Mouse (Mus musculus) limb, embryonic 11.5 days (tissue): ENCODE results near the gene Papss1. TPM values are rescaled to one million over a fixed set of nuclear protein-coding genes. Genes with fewer than 3 reads are reported as not detected.

Experiments
- ATAC-seq: fragments of 200-750 bp; cut with Nextera tagmentation; 2 replicates; pipeline ENCODE4 v1.8.0; 2017; ENCODE audit warnings: low read depth; ENCODE audit not compliant: insufficient number of reproducible peaks, low FRiP score, low TSS enrichment
- DNase-seq: peaks from one replicate; pipeline ENCODE4 v3.0.0-alpha.2; 2015; ENCODE audit warnings: low spot score
- H3K27ac ChIP-seq: fragments of 300-500 bp; sonication (generic); replicated peaks from 2 replicates; pipeline ENCODE4 v1.5.1; 2014; ENCODE audit warnings: low read depth, mild to moderate bottlenecking, low read length
- H3K27me3 ChIP-seq: fragments of 300-500 bp; sonication (generic); 2 replicates; pipeline ENCODE4 v1.6.1; 2014; ENCODE audit warnings: mild to moderate bottlenecking, low read length, mixed read lengths; ENCODE audit not compliant: control insufficient read depth, insufficient read depth
- H3K36me3 ChIP-seq: fragments of 300-500 bp; sonication (generic); 2 replicates; pipeline ENCODE4 v1.6.1; 2014; ENCODE audit warnings: mild to moderate bottlenecking, low read length, moderate library complexity, mixed read lengths; ENCODE audit not compliant: control insufficient read depth, insufficient read depth
- H3K4me1 ChIP-seq: fragments of 300-500 bp; sonication (generic); 2 replicates; pipeline ENCODE4 v1.6.1; 2014; ENCODE audit warnings: low read length, mixed read lengths; ENCODE audit not compliant: control insufficient read depth, insufficient read depth
- H3K4me2 ChIP-seq: fragments of 300-500 bp; sonication (generic); 2 replicates; pipeline ENCODE4 v1.6.1; 2014; ENCODE audit warnings: low read depth, mild to moderate bottlenecking, moderate library complexity; ENCODE audit not compliant: severe bottlenecking
- H3K4me3 ChIP-seq: fragments of 300-500 bp; sonication (generic); 2 replicates; pipeline ENCODE4 v1.5.1; 2014; ENCODE audit warnings: low read depth, low read length
- H3K9ac ChIP-seq: fragments of 300-500 bp; sonication (generic); 2 replicates; pipeline ENCODE4 v1.6.1; 2014; ENCODE audit warnings: mild to moderate bottlenecking, low read length
- H3K9me3 ChIP-seq: fragments of 300-500 bp; sonication (generic); 2 replicates; pipeline ENCODE4 v1.6.1; 2016; ENCODE audit warnings: low read length; ENCODE audit not compliant: control insufficient read depth
- WGBS: fragments of 180-500 bp; shearing (Covaris S2); extraction: QIAGEN DNeasy Blood & Tissue Kit; methylation state at CpG from one replicate; pipeline ENCODE4 v1.1.7; 2014; 5-methylcytosine and 5-hydroxymethylcytosine counted together
- polyA plus RNA-seq: library from polyadenylated mRNA; unstranded; fragments of >200 nt; fragmentation: Nextera tagmentation; extraction: Ambion mirVana; gene quantifications from 2 replicates; pipeline ENCODE4 v1.2.1, GENCODE M21; 2014

Papss1 gene
- 107 and 108 TPM in 2 replicates for polyA plus RNA-seq

DNA sequence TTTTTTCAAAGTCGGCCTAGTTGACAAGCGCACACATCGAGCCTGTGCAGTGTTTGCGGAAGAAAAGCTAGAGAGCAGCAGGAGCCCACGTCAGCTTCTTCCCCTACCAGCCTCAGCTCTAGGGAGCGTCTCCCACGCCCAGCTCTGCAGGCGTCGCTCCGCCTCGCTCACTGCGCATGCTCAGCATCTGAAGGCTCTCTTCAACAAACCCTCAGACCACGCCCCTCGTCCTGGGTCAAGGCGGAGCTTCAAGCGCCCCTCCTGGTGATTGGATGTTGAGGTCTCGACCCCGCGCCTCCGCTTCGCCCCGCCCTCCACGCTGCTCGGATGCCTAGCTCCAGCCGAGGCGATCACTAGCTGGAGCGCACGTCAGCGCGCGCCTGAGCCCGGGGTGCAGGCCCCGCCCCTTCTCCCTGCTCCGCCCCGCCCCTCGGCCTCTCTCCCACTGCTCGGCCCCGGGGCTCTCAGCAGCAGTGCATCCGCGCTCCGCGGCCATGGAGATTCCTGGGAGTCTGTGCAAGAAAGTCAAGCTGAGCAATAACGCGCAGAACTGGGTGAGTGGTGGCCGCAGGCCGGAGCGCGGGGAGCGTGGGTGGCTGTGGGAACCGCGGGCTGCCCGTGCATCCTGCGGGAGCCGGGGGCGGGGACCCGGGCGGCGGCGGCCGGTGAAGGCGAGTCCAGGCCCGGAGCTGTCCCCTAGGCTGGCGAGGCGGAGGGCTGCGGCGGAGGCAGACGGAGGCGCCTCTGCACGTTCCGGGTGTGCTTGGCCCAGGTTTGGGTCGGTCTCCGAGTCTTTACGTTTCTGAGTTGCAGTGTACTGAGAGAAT is at the start of gene Papss1:
Gene Papss1, plus strand, starts transcription at position 339 of the 827 bp plus-strand sequence.
- ATAC-seq (peak; percentile 99), DNase-seq (peak; percentile 100)
- H3K4me3 ChIP-seq, result peak within 1 kb of the TSS; percentile 78
- H3K27ac ChIP-seq, result peak within 1 kb of the TSS; percentile 94
- H3K36me3 ChIP-seq, result no peaks in the 10 kb centered on the region
- under 1% methylated on average over 72 of the region's 73 CpGs for WGBS
- H3K4me2 ChIP-seq, result peak within 1 kb of the TSS; percentile 55
- no peaks in the 10 kb centered on the region for H3K9me3 ChIP-seq
- H3K4me1 ChIP-seq, result peaks cover 10% of the 10 kb centered on the region; the same call in 1 of the 2 replicates
- H3K27me3 ChIP-seq, result no peaks in the 10 kb centered on the region
- peak within 1 kb of the TSS; percentile 92 for H3K9ac ChIP-seq

DNA sequence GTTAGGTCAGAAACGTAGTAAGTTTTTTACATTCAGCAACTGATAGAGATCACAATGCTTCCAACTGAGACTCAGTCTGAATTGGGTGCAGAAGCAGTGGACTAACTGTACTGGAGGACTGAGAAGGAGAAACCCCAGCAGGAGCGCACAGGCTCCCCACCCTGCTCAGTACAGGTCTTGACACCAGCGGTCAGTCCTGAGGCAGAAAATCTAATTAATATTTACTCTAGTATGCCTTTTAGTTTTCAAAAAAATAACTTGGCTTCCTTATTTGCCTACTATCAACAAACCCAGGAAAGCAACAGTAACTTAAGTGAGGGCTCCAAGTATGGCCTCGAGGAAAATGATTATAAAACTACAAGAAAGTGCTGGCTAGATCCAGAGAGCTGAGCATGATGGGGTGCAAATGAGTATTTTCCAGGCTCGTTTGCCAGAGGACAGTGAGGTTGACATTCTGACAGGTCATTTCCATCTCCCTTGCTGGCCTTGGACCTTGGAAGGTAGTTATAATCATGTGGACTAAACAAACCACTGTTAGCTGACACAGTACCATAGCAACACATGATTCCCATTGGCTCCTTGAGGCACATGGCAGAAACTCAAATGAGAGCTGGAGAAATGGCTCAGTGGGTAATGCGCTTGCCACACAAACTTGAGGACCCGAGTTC is 48.1 kb upstream of the Papss1 start:
- H3K9ac ChIP-seq, result no peak overlapping the region
- no peaks in the 10 kb centered on the region for H3K27me3 ChIP-seq
- no peak overlapping the region for H3K4me2 ChIP-seq
- no peak overlapping the region for H3K4me3 ChIP-seq
- no peaks in the 10 kb centered on the region for H3K4me1 ChIP-seq
- H3K36me3 ChIP-seq, result no peaks in the 10 kb centered on the region
- H3K9me3 ChIP-seq, result no peaks in the 10 kb centered on the region
- H3K27ac ChIP-seq, result no peak overlapping the region
- no peak for ATAC-seq
- WGBS, result 82% methylated on average over 7 of the region's 7 CpGs
- no peak for DNase-seq

DNA sequence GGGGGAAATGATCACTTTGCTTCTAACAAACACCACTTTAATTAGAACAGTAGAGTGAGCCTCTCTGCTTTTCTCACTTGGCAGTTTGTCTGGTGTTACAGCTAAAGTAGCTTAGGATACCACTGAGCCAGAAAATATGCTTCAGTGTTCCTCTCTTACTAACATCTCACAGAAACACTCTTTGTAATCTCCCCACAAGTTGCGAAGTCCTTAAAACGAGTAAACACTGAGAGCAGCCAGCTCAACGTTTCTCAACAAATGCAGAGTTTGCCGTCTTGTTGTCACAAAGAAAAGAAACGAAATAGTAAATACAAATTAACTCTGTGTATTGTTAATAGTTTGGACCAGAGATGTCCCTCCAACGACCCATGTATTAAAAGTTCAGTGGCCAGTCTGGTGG is 46.8 kb upstream of the Papss1 start:
- no peak for DNase-seq
- H3K36me3 ChIP-seq, result no peaks in the 10 kb centered on the region

DNA sequence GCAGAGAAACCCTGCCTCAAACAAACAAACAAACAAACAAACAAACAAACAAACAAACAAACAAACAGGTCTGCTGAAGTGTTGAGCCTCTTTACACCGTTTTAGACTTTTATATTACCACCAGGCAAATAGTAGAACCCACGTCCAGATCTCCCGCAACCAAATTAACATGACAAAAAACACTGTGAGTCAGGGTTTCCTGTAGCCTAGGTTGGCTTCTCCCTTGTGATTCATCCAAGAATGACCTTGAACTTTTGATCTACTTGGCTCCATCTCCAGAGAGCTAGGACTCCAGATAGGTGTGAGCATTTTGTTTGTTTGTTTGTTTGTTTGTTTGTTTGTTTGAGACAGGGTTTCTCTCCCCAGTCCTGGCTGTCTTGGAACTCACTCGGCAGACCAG is 43.4 kb upstream of the Papss1 start:
- H3K27ac ChIP-seq, result no peak overlapping the region
- H3K9me3 ChIP-seq, result no peaks in the 10 kb centered on the region
- no peak overlapping the region for H3K4me3 ChIP-seq
- DNase-seq (no peak), ATAC-seq (no peak)
- H3K36me3 ChIP-seq, result no peaks in the 10 kb centered on the region
- H3K4me2 ChIP-seq, result no peak overlapping the region
- H3K27me3 ChIP-seq, result no peaks in the 10 kb centered on the region
- 74% methylated on average over 4 of the region's 4 CpGs for WGBS
- no peaks in the 10 kb centered on the region for H3K4me1 ChIP-seq
- H3K9ac ChIP-seq, result no peak overlapping the region

More for the DNA sequence above, 46.8 kb upstream of the Papss1 start:
- Histone ChIP-seq H3K4me1 (no peaks in the 10 kb centered on the region), H3K4me2 (no peak overlapping the region), H3K9me3 (no peaks in the 10 kb centered on the region), H3K9ac (no peak overlapping the region), H3K27me3 (no peaks in the 10 kb centered on the region), H3K27ac (no peak overlapping the region), H3K4me3 (no peak overlapping the region)
- ATAC-seq, result no peak
- 83% methylated on average over 6 of the region's 6 CpGs for whole genome bisulfite sequencing

DNA sequence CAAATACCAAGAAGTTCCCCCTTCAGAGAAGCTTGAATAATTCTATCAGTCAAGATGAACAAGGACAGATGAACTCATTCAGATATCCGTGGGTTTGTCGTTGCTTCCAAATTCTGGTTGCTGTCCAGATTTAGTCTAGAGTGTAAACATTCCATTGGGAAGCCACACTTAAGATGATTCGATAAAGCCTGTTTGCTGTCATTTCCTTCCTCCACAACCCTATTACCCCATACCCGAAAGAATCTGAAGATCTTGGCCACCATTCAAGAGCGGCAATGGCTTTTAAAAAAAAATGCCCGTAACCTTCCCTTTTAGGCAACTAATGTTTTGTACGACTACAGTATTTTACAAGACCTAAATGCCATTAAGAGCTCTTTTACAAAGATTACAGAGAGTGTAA is 42.3 kb upstream of the Papss1 start:
- H3K36me3 ChIP-seq, result no peaks in the 10 kb centered on the region
- H3K9me3 ChIP-seq, result no peaks in the 10 kb centered on the region

DNA sequence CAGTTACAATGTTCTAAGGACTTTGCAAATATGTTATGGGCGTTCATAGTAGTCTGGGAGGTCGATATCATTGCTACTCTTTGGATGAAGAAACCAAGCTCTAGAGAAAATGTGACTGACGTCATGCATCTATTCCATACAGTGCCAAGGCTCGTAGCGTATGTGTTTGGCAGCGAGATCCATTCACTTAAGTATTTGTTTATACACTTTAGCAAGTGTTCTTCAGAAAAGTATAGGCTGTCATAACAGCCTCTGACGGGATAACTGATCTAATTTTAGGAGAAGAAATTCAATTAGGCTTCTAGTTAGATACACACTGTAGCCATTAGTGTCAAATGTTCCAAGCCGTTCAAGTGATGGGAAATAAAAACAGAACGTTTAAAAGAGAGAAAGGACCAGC is 40.8 kb upstream of the Papss1 start:
- Histone ChIP-seq H3K36me3 (no peaks in the 10 kb centered on the region), H3K9ac (no peak overlapping the region), H3K4me3 (no peak overlapping the region), H3K4me1 (no peaks in the 10 kb centered on the region), H3K27ac (no peak overlapping the region), H3K9me3 (no peaks in the 10 kb centered on the region), H3K4me2 (no peak overlapping the region), H3K27me3 (no peaks in the 10 kb centered on the region)
- 81% methylated on average over 9 of the region's 9 CpGs for WGBS
- DNase-seq, result no peak
- ATAC-seq, result no peak

More for the DNA sequence above, 42.3 kb upstream of the Papss1 start:
- Histone ChIP-seq H3K4me1 (no peaks in the 10 kb centered on the region), H3K27me3 (no peaks in the 10 kb centered on the region), H3K4me3 (no peak overlapping the region), H3K27ac (no peak overlapping the region), H3K4me2 (no peak overlapping the region), H3K9ac (no peak overlapping the region)
- no peak for DNase-seq
- ATAC-seq, result no peak
- 83% methylated on average over 7 of the region's 7 CpGs for WGBS

DNA sequence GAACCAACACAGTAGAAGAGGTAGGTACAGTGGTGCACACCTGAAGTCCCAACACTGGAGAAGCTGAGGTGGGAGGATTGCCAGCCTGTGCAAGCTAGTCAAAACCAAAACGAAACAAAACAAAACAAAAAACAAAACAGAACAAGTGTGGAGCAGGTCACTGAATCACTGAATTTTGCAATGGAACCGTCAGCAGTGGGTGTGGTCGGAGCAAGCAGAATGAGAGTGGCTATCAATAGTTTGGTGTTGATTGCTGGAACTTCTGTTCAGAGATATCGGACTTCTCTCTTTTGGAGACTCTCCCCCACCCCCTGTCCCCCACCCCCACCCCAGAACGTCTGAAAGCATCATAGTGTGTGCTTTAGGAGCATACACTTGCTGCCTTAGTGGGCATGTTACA is 40.4 kb upstream of the Papss1 start:
- Histone ChIP-seq H3K4me3 (no peak overlapping the region), H3K9ac (no peak overlapping the region)

DNA sequence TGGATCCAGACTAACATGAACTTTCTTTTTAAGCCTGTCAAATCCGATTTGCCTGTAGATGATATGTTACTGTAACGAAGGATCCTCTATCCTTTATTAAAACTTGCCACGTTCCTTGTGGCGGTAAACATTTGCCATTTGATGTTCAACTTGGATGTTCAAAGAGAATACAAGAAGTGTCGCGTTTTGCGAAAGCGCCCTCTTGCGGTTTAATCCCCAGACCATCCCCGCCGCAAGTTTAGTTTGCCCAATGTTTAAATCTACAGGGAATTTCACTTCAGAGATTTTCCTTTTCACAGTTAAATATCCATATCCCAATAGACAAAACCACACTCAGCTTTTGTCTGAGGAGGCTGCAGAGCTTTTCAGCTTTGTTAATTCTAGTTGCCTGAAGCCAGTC is 39.8 kb upstream of the Papss1 start:
- no peak overlapping the region for H3K4me3 ChIP-seq
- 23% methylated on average over 11 of the region's 11 CpGs for WGBS
- no peak overlapping the region for H3K4me2 ChIP-seq
- no peak for ATAC-seq
- no peaks in the 10 kb centered on the region for H3K9me3 ChIP-seq
- no peaks in the 10 kb centered on the region for H3K27me3 ChIP-seq
- peak; percentile 64 for DNase-seq
- no peak overlapping the region for H3K27ac ChIP-seq
- H3K9ac ChIP-seq, result no peak overlapping the region
- H3K36me3 ChIP-seq, result no peaks in the 10 kb centered on the region
- H3K4me1 ChIP-seq, result no peaks in the 10 kb centered on the region

More for the DNA sequence above, 40.4 kb upstream of the Papss1 start:
- 87% methylated on average over 5 of the region's 5 CpGs for WGBS
- H3K27ac ChIP-seq, result no peak overlapping the region
- no peaks in the 10 kb centered on the region for H3K9me3 ChIP-seq
- ATAC-seq (no peak), DNase-seq (no peak)
- no peaks in the 10 kb centered on the region for H3K36me3 ChIP-seq
- H3K4me2 ChIP-seq, result no peak overlapping the region
- no peaks in the 10 kb centered on the region for H3K27me3 ChIP-seq
- no peaks in the 10 kb centered on the region for H3K4me1 ChIP-seq
